8 mouse cellular contexts compared by ENCODE assay signal in genomic region chr10:20313447-20313846, GRCm38 (mm10). TPM values are rescaled to one million over a fixed set of nuclear protein-coding genes. Genes with fewer than 3 reads are reported as not detected.
DNase-seq lines count a peak whose midpoint lies in the region; ATAC-seq and TF ChIP-seq lines count a peak whose summit lies in the region.

No protein-coding gene starts in this region.

- ATAC-seq in kidney, postnatal 0 days (replicated peaks; ENCODE audit: low FRiP score, low read depth), result no peak
- ATAC-seq in embryonic facial prominence, embryonic 12.5 days (ENCODE audit: insufficient number of reproducible peaks, insufficient read depth, low FRiP score, low TSS enrichment), result no peak
- ATAC-seq in neural tube, embryonic 12.5 days (ENCODE audit: low FRiP score, low read depth), result no peak
- ATAC-seq in cerebellum, adult (ENCODE audit: insufficient number of reproducible peaks, low FRiP score, low TSS enrichment), result no peak

- H3K9me3 ChIP-seq in kidney, postnatal 0 days (replicated peaks; ENCODE audit: low read length), result no peaks in the 10 kb centered on the region
- H3K9me3 ChIP-seq in embryonic facial prominence, embryonic 12.5 days, result no peaks in the 10 kb centered on the region
- H3K9me3 ChIP-seq in neural tube, embryonic 12.5 days, result no peaks in the 10 kb centered on the region

- peak overlapping the region; percentile 100; the same call in 1 of the 2 replicates for H3K27ac ChIP-seq in kidney, postnatal 0 days
- no peak overlapping the region for H3K27ac ChIP-seq in embryonic facial prominence, embryonic 12.5 days
- H3K27ac ChIP-seq in neural tube, embryonic 12.5 days, result no peak overlapping the region

- DNase-seq in kidney, postnatal 0 days (ENCODE audit: low spot score), result no peak
- DNase-seq in kidney, adult 18-20 months, result no peak
- peak; percentile 33 for DNase-seq in induced T-regulatory cell, adult 2 months (ENCODE audit: low read depth)
- DNase-seq in embryo, embryonic 11 days, result no peak
- no peak for DNase-seq in frontal cortex, adult 2 months (ENCODE audit: extremely low spot score in 1 of 2, low spot score in 1 of 2)

- H3K36me3 ChIP-seq in kidney, postnatal 0 days (ENCODE audit: insufficient read depth, low read length), result peaks cover 4% of the 10 kb centered on the region; the same call in 1 of the 2 replicates
- peaks cover 11% of the 10 kb centered on the region; the same call in 1 of the 2 replicates for H3K36me3 ChIP-seq in embryonic facial prominence, embryonic 12.5 days
- peaks cover 4% of the 10 kb centered on the region; the same call in 1 of the 2 replicates for H3K36me3 ChIP-seq in neural tube, embryonic 12.5 days

- H3K27me3 ChIP-seq in kidney, postnatal 0 days (ENCODE audit: insufficient read depth, low read length), result no peaks in the 10 kb centered on the region
- H3K27me3 ChIP-seq in embryonic facial prominence, embryonic 12.5 days, result no peaks in the 10 kb centered on the region
- no peaks in the 10 kb centered on the region for H3K27me3 ChIP-seq in neural tube, embryonic 12.5 days (replicated peaks)

- H3K4me1 ChIP-seq in kidney, postnatal 0 days (replicated peaks; ENCODE audit: insufficient read depth, low read length), result no peaks in the 10 kb centered on the region
- peaks cover 14% of the 10 kb centered on the region; the same call in 1 of the 2 replicates for H3K4me1 ChIP-seq in embryonic facial prominence, embryonic 12.5 days
- H3K4me1 ChIP-seq in neural tube, embryonic 12.5 days, result peaks cover 19% of the 10 kb centered on the region

- H3K9ac ChIP-seq in kidney, postnatal 0 days (ENCODE audit: low read depth, low read length), result peak overlapping the region; percentile 93; the same call in 1 of the 2 replicates
- peak overlapping the region; percentile 88 for H3K9ac ChIP-seq in embryonic facial prominence, embryonic 12.5 days
- H3K9ac ChIP-seq in neural tube, embryonic 12.5 days, result peak overlapping the region; percentile 88

- 44% methylated on average over 13 of the region's 13 CpGs for WGBS in kidney, postnatal 0 days
- 48% methylated on average over 13 of the region's 13 CpGs for WGBS in embryonic facial prominence, embryonic 12.5 days
- WGBS in neural tube, embryonic 12.5 days, result 53% methylated on average over 13 of the region's 13 CpGs

- peak overlapping the region; percentile 67 for H3K4me2 ChIP-seq in kidney, postnatal 0 days (ENCODE audit: low read length)
- H3K4me2 ChIP-seq in embryonic facial prominence, embryonic 12.5 days (replicated peaks), result peak overlapping the region; percentile 70
- peak overlapping the region; percentile 73 for H3K4me2 ChIP-seq in neural tube, embryonic 12.5 days (replicated peaks)

- peak overlapping the region; percentile 90 for H3K4me3 ChIP-seq in kidney, postnatal 0 days (replicated peaks; ENCODE audit: low read depth, low read length)
- peak overlapping the region; percentile 86 for H3K4me3 ChIP-seq in embryonic facial prominence, embryonic 12.5 days
- H3K4me3 ChIP-seq in neural tube, embryonic 12.5 days, result peak overlapping the region; percentile 74

- TF ChIP-seq CTCF in kidney, postnatal 0 days (IDR thresholded peaks at IDR 0.05; ENCODE audit: low read depth), result no peak

RNA-seq across cellular contexts. Expression of gene Bclaf1, which starts 1.2 kb away (rescaled TPM):
- polyA plus RNA-seq in kidney, postnatal 0 days (2015; fragmentation: Nextera tagmentation; extraction: Ambion mirVana), result 83.9 and 88.3 TPM in 2 replicates
- polyA plus RNA-seq in embryonic facial prominence, embryonic 12.5 days (2016; fragmentation: Nextera tagmentation; extraction: Ambion mirVana), result 153 and 156 TPM in 2 replicates
- 139 and 143 TPM in 2 replicates for polyA plus RNA-seq in neural tube, embryonic 12.5 days (2016; fragmentation: Nextera tagmentation; extraction: Ambion mirVana)
- polyA plus RNA-seq in frontal cortex, adult 2 months (2012; rRNA removed), result 83.5 and 86.7 TPM in 2 replicates

RNA-seq across cellular contexts. Expression of gene Mtfr2, which starts 34.1 kb away (rescaled TPM):
- 1.0 and 1.5 TPM in 2 replicates for polyA plus RNA-seq in kidney, postnatal 0 days (2015; fragmentation: Nextera tagmentation; extraction: Ambion mirVana)
- 2.3 and 2.7 TPM in 2 replicates for polyA plus RNA-seq in embryonic facial prominence, embryonic 12.5 days (2016; fragmentation: Nextera tagmentation; extraction: Ambion mirVana)
- 1.1 and 1.2 TPM in 2 replicates for polyA plus RNA-seq in neural tube, embryonic 12.5 days (2016; fragmentation: Nextera tagmentation; extraction: Ambion mirVana)
- polyA plus RNA-seq in frontal cortex, adult 2 months (2012; rRNA removed), result 0.82 and 1.1 TPM in 2 replicates
